Mouse (Mus musculus) G1E (cell line): ENCODE data around the gene Hsf2bp.

Experiments
- CTCF ChIP-seq: IDR thresholded peaks from 2 replicates; pipeline ENCODE4 v1.5.1; 2012; ENCODE audit warnings: low read depth, low read length, inconsistent platforms, mixed read lengths
- GATA2 ChIP-seq: IDR thresholded peaks from 2 replicates; pipeline ENCODE4 v1.6.1; 2012; ENCODE audit warnings: low read depth, low read length, inconsistent platforms, borderline replicate concordance
- POLR2AphosphoS5 ChIP-seq: IDR thresholded peaks from 2 replicates; pipeline ENCODE4 v1.6.1; 2012; ENCODE audit warnings: low read depth, low read length, inconsistent platforms; ENCODE audit not compliant: insufficient replicate concordance
- TAL1 ChIP-seq: conservative IDR thresholded peaks from 2 replicates; pipeline ENCODE4 v1.6.1; 2012; ENCODE audit warnings: low read depth, low read length, inconsistent platforms, mixed read lengths

- TF ChIP-seq CTCF = no peak
- no peak for TF ChIP-seq POLR2AphosphoS5
- no peak for TF ChIP-seq TAL1
- TF ChIP-seq GATA2 = no peak
Measured at GRCm38 (mm10) chr17:31927895-31928626, 108.1 kb downstream of the Hsf2bp start.
